Mouse (Mus musculus): ENCODE measurements at regions not wholly inside any gene's neighbourhood (a gene's known extent, or its start where the extent isn't known, plus 50 kb on each side); places are given as distances from the start of the nearest gene placed in this dataset.
"Not testable (repeated sequence)": the region's sequence is repeated elsewhere in the genome, so short reads cannot be mapped to it uniquely, and the experiment has no call there.

DNA sequence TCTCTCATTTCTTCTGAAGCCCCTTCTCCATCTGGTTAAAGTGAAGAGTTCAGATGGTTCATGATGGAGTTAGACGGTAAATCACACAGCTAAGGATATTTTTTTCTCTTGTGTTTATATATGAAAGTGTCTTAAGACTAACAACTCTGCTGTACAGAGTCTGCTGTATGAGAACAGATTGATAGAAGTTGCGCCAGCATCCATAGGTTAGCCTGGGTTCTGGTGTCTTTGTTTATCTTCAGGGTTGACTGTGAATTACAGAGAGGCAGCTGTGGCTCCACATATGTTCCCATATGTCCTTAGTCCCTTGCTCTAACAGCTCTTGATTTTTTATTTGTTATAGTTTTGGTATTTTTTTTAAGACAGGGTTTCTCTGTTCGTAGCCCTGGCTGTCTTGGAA is 334.9 kb upstream of the Api5 start:
- no peak for DNase-seq (ENCODE audit: low spot score)

- DNase-seq (ENCODE audit: low spot score): no peak
These were observed 334.3 kb upstream of the Api5 start for GRCm38 (mm10) chr2:94772268-94772667.

GRCm38 (mm10) chr2:94766524-94766923 is 328.6 kb upstream of the Api5 start:
- no peak for DNase-seq (ENCODE audit: low spot score)

DNA sequence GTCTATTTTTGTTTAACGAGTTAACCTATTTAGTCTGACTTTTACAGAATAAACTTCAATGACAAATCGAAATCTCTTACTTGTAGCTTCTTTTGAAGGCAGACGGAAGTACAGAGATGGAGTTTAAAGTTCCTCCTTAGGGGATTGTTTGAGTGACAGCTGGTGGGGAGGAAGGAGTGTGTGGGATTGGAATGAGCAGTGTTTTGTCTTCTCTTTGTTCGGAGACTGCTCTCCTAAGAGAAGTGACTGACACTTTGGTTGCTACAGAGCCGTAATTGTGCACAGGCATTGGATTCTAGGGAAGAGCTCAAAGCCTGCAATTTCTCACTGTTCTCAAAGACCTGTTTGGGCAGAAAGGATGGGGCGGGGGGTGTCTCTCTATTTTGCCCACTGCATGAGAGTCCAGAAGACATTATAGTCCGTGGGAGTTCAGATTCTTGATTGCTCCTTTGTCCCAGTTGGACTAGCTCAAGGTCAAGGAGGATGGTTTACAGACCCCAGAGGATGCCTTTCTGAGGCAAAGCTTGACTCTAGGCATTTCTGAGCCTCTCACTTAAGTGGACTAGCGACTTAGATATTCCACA is 327.0 kb upstream of the Api5 start:
- peak; percentile 63 for DNase-seq (ENCODE audit: low spot score)

GRCm38 (mm10) chr2:94764451-94764850 is 326.5 kb upstream of the Api5 start:
- peak; percentile 6 for DNase-seq (ENCODE audit: low spot score)

GRCm38 (mm10) chr2:94748161-94748711 is 310.3 kb upstream of the Api5 start:
- no peak for DNase-seq (ENCODE audit: low spot score)

DNA sequence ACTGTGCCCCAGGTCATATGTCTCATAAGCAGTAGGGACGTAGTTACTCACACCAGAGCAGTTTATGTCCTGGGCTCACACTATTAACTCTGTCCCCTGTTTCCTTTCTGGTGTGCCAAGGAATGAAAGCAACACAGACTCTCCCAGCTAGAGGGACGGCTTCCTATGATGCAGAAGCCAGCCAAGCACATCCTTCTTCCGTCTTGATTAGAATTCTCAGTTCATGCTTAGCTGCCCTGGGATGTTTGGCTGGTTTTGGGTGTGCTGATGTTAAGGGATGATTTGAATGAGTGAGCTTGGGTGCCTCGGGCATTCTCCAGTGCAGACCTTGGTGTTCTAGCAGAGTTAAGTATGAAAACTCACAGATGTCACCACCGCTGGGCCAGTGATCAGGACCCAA is 291.9 kb upstream of the Api5 start:
- no peak for DNase-seq (ENCODE audit: low spot score)

GRCm38 (mm10) chr2:94699383-94699782 is 261.4 kb upstream of the Api5 start:
- no peak for DNase-seq (ENCODE audit: low spot score)

DNA sequence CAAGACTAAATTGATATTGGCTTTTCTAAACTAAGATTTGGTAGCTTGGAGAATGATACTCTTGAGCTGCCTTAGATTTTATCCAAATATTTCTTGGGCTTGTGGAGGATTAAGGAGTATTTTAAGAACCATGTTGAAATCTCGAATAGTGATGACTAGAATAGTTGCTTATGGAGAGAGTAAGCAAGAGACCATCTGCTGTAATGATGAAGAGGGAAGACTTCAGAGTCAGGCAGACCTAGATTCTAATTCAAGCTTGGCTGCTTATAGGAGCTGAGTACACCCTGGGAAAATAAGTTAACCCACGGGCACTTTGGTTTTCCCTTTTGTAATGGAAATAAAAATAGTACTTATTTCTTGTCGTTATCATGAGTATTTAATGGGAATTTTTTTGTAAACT is 257.3 kb upstream of the Api5 start:
- no peak for DNase-seq (ENCODE audit: low spot score)

GRCm38 (mm10) chr2:94690560-94690959 is 252.6 kb upstream of the Api5 start:
- no peak for DNase-seq (ENCODE audit: low spot score)

DNA sequence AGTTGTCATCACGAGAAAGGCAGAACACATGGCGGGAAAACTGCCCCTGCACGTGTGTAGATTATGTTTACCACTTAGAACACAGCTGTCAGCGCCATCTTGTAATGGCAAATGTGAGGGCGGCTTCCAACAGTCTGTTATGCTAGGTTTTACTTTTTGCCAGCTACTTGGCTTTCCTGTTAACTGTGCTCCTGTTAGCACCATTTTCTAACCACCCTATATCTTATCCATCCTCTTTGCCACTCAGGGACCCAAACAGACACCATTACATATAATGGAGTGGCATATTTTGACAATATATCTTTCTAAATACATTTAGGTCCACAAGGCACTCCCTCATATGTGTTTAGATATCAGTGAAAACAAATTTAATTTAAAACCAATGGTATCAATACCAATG is 247.7 kb upstream of the Api5 start:
- DNase-seq (ENCODE audit: low spot score): not testable (repeated sequence)

- no peak for DNase-seq (ENCODE audit: low spot score)
These were observed 242.3 kb upstream of the Api5 start for GRCm38 (mm10) chr2:94680096-94680765.

DNA sequence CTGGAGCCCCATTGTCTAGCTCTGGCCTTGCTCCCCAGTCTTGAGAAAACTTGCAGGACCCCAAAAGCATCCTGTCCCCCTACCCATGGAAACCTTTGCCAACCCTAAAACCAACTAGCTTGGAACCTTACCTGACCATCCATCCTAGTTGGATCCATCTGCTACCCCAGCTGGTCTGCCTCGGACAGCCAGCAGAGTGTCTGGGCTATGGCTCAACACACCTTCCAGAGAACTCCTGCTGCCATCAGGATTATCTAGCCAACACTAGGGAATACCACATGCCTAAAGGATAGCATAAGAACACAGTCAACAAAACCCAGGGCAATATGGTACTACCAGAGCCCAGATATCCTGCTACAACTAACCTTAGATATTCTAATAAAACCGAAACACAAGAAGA is 227.9 kb upstream of the Api5 start:
- DNase-seq (ENCODE audit: low spot score): no peak

- DNase-seq (ENCODE audit: low spot score): no peak
These were observed 220.5 kb upstream of the Api5 start for GRCm38 (mm10) chr2:94658426-94658825.

Data from embryo, embryonic 10 days (tissue).